Mouse (Mus musculus) small intestine, adult 2 months (tissue): Measurements from ENCODE around the gene Ssr2.

ENCODE experiments used
- CTCF ChIP-seq: fragments of 200-500 bp; IDR thresholded peaks from 2 replicates; pipeline ENCODE4 v1.5.1; 2012; ENCODE audit warnings: low read depth, mild to moderate bottlenecking, control low read depth, inconsistent platforms, low read length, moderate library complexity, mixed read lengths; ENCODE audit not compliant: insufficient replicate concordance, insufficient read length; ENCODE audit errors: extremely low read depth
- POLR2A ChIP-seq: fragments of 200-500 bp; IDR thresholded peaks from 2 replicates; pipeline ENCODE4 v1.6.1; 2012; ENCODE audit warnings: low read depth, mild to moderate bottlenecking, control low read depth, inconsistent platforms, low read length, moderate library complexity

DNA sequence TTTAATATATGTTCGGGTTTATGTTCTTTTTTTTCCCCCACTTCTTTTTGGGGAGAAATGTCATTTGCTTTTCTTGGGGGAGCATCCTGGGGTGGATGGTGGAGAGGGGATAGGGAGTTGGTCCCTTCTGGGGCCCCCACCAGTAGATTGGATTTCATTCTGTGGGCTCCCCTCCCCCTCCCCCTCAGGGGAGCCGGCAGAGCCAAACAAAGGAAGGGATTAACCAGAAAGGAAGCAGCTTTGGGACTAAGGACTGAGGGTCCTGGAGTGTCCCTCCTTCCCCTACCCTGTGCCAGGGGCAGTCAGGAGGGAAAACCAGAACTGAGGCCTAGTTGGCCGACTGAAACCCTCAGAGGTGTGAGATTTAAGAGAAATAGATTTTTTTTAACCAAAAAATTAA lies 36.3 kb upstream of the Ssr2 start:
- TF ChIP-seq POLR2A (no peak), CTCF (no peak)
